Mouse (Mus musculus): ENCODE measurements around the gene Asb11. TPM values are rescaled to one million over a fixed set of nuclear protein-coding genes. Genes with fewer than 3 reads are reported as not detected.
A peak's percentile ranks its signal among the peaks of the same experiment; 100 is the strongest.

Gene Asb11
- 0.31 TPM in 1 of 2 replicates, not detected in the other for polyA plus RNA-seq (2015; fragmentation: Nextera tagmentation; extraction: Ambion mirVana)

DNA sequence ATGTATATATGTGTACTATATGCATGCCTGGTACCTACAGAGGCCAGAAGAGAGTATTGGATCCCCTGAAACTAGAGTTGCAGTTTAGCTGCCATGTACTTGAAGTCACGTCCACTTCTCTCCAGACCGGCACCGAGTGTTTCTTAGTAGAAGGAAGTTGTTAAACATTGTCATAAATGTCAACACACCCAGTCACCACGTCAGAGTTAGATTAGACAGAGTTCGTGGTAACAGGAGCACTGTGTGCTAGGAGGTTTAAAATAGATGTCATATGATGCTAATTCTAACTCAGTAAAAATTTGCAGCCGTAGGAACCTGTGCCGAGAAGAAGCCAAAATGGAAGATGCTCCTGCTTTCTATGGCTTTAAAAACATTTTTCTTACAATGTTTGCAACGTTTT, at the start of gene Asb11:
Gene Asb11 (plus strand): TSS at position 286 of the 400 bp plus-strand sequence.
- 65% methylated on average over 8 of the region's 8 CpGs for WGBS
- ATAC-seq (ENCODE audit: insufficient read depth, low FRiP score, low read depth), result no peak
- Histone ChIP-seq H3K9me3 (no peaks in the 10 kb centered on the region), H3K36me3 (no peaks in the 10 kb centered on the region), H3K27ac (no peak within 1 kb of the TSS), H3K27me3 (replicated peaks) (no peaks in the 10 kb centered on the region), H3K4me1 (no peaks in the 10 kb centered on the region), H3K4me3 (replicated peaks) (no peak within 1 kb of the TSS), H3K4me2 (no peak within 1 kb of the TSS), H3K9ac (no peak within 1 kb of the TSS)

DNA sequence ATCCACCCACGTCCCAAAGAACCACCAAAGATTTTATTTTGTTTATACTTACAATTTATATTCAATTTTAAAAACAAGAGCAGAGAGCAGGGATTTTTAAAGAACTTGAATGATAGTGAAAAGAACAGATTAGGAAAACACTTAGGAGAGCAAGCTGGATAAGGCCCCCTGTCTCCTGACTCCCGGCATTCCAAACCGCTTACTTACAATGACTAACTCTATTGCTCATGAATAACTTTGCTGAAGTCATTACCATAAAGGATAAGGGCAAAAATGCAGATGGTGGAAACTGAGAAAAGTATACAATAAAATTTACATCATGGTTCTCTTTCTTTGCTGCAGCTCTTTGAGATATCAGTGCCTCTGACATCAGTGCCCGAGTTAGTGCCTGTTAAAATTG, 42.7 kb upstream of the Asb11 start:
- Histone ChIP-seq H3K36me3 (no peaks in the 10 kb centered on the region), H3K4me3 (replicated peaks) (no peak overlapping the region), H3K27ac (no peak overlapping the region), H3K9ac (no peak overlapping the region), H3K4me2 (no peak overlapping the region), H3K27me3 (replicated peaks) (no peaks in the 10 kb centered on the region), H3K9me3 (no peaks in the 10 kb centered on the region), H3K4me1 (no peaks in the 10 kb centered on the region)
- ATAC-seq (ENCODE audit: insufficient read depth, low FRiP score, low read depth), result no peak
- WGBS, result 77% methylated on average over 4 of the region's 4 CpGs

DNA sequence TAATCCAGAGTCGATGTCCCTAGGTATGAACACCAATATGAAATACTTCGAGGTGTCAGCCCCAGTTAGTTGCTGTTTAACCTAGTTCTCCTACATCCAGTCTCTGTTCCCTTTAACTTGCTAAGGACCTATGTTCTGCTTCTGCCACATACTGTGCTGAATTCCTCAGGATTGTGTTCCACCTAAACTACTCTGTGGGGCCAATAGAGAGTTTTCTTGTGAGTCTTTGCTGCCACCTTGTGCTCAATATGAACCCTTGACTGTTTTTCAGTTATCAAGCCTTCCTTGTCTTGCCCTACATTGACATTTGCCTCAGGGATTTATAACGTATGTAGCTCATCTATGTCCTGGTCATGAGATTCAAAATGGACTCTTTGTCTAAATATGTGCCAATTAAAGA, 38.3 kb upstream of the Asb11 start:
- no peak overlapping the region for H3K9ac ChIP-seq
- no peak; the same call in 1 of the 2 replicates for ATAC-seq (ENCODE audit: insufficient read depth, low FRiP score, low read depth)

DNA sequence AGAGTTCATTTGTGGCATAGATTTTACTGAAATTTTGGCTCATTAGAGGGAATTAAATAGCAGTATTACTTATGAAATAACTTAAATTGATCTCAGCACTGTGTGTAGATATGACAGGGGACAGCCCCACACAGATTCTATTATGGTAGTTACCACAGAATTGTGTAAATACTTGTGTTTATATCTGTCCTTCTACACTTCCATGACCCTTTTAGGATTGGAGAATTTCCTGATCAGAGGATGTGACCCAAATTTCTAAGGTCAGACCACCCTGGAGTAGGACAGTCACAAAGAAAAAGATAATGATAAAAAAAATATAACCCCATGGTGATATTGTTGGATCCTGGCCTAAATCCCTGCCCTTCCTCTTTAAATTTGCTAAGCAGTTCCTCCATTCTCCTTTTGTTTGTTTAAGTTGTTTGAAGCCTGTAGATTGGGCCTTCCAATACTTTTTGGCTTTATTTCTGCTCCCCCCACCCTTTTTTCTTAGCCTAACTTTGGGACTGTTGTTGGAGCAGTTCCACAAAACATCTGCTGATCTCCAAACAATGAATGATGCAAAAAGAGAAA, 31.6 kb upstream of the Asb11 start:
- no peaks in the 10 kb centered on the region for H3K27me3 ChIP-seq (replicated peaks)
- H3K4me1 ChIP-seq, result no peaks in the 10 kb centered on the region
- no peaks in the 10 kb centered on the region for H3K36me3 ChIP-seq
- no peak for ATAC-seq (ENCODE audit: insufficient read depth, low FRiP score, low read depth)
- no peak overlapping the region for H3K4me3 ChIP-seq (replicated peaks)
- no peak overlapping the region for H3K4me2 ChIP-seq
- H3K9me3 ChIP-seq, result no peaks in the 10 kb centered on the region
- H3K9ac ChIP-seq, result no peak overlapping the region
- no peak overlapping the region for H3K27ac ChIP-seq

More for the DNA sequence above, 38.3 kb upstream of the Asb11 start:
- Histone ChIP-seq H3K36me3 (no peaks in the 10 kb centered on the region), H3K4me1 (no peaks in the 10 kb centered on the region), H3K27me3 (replicated peaks) (no peaks in the 10 kb centered on the region), H3K9me3 (no peaks in the 10 kb centered on the region), H3K4me3 (replicated peaks) (no peak overlapping the region), H3K4me2 (no peak overlapping the region), H3K27ac (no peak overlapping the region)
- WGBS, result 56% methylated on average over 3 of the region's 3 CpGs

DNA sequence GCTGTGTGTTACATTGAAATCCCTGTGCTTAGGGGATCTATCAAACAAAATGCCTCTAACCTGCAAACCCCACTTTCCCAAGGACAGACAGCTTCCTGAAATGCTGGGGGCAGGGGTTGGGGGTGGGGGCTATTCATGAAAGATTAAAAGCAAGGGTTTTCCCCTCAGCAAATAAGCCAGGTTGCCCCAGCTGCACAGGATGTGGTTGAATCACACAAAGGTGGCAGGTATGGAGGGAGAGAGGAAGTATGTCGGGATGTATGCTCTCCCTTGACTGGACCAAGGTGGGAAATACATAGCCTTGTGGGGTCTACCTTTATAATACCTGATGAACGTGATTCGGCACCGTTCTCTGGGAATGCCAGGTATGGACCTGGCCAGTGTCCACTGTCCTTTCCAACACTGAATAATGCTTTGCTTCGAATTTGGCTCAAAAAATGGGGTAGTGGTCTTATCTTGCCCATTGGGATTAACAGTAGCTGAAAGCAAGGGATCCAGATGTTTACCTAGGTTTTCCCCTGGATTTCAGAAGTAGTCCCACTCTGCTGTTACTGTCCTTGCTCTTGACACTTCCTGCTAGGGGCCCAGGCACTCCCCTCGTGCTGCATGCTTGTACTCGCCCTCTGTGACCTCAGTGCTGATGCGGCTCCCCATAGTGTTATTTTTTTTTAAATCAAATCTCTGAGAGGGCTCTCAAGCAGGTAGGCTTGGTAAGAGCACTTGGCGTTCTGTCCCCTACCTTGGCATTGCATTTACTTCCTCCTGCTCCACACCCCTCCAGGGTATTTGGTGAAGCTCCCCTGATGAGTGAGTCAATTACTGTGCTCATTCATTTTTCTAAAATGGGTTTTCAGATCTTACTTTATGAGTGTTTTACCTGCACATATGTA, 30.4 kb upstream of the Asb11 start:
- Histone ChIP-seq H3K9me3 (no peaks in the 10 kb centered on the region), H3K4me2 (no peak overlapping the region), H3K9ac (no peak overlapping the region), H3K27me3 (replicated peaks) (no peaks in the 10 kb centered on the region), H3K27ac (no peak overlapping the region), H3K4me3 (replicated peaks) (no peak overlapping the region), H3K36me3 (no peaks in the 10 kb centered on the region), H3K4me1 (no peaks in the 10 kb centered on the region)
- ATAC-seq (ENCODE audit: insufficient read depth, low FRiP score, low read depth), result no peak
- 67% methylated on average over 9 of the region's 9 CpGs for WGBS

DNA sequence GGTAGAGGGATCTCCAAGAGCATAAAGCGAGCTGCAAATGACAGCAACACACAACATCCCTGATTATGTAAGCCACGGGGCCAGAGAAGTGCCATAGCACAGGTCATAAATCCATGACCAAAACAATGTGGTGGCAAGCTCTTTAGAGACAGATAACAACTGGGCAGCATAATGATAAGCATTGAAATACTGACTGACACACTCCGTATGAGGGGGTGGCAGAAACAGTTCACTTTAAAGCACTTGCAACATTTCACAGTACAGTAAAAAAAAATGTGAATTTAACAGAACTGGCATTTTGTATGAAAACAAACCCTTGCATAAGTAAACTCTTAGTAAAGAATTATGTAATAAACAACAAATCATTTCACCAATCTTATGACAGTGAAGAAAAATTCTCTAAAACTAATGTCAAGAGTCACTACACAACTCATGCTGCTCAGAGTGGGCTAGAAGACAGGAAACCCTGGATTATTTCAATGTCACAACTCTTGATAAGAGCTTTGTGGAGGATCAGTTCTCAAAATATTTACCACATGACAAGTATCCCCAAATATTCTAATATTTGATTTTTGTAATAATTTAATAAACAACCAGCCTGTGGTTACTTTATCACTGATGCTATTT, 28.4 kb upstream of the Asb11 start:
- Histone ChIP-seq H3K36me3 (no peaks in the 10 kb centered on the region), H3K27ac (no peak overlapping the region), H3K4me1 (no peaks in the 10 kb centered on the region), H3K4me2 (no peak overlapping the region), H3K27me3 (replicated peaks) (no peaks in the 10 kb centered on the region), H3K9ac (no peak overlapping the region), H3K9me3 (no peaks in the 10 kb centered on the region), H3K4me3 (replicated peaks) (no peak overlapping the region)
- no peak for ATAC-seq (ENCODE audit: insufficient read depth, low FRiP score, low read depth)
- 62% methylated on average over 3 of the region's 3 CpGs for WGBS

DNA sequence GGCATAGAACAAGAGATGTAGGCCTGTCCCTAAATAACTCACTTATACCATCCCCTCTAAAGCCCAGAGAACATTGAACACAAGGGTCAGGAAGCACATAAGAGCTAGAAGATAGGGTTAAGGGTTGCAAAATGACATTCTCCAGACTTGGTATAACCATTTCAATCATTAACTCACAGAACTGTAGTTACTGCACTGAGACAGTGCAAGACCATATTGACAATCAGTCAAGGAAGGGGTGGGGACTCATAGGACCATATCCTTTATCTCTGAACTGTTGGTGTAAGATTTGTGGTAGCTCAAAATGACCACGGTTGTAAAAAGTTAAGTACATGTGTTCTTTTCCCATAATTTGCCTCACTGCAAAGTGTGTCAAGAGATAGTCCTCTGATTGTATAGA, 26.2 kb upstream of the Asb11 start:
- H3K27ac ChIP-seq, result no peak overlapping the region
- ATAC-seq (ENCODE audit: insufficient read depth, low FRiP score, low read depth), result no peak
- no peak overlapping the region for H3K4me2 ChIP-seq
- H3K9me3 ChIP-seq, result no peaks in the 10 kb centered on the region
- no peaks in the 10 kb centered on the region for H3K4me1 ChIP-seq
- H3K4me3 ChIP-seq (replicated peaks), result no peak overlapping the region
- no peaks in the 10 kb centered on the region for H3K27me3 ChIP-seq (replicated peaks)
- H3K9ac ChIP-seq, result no peak overlapping the region
- no peaks in the 10 kb centered on the region for H3K36me3 ChIP-seq
- WGBS, result 70% methylated on average over 1 of the region's 1 CpGs

DNA sequence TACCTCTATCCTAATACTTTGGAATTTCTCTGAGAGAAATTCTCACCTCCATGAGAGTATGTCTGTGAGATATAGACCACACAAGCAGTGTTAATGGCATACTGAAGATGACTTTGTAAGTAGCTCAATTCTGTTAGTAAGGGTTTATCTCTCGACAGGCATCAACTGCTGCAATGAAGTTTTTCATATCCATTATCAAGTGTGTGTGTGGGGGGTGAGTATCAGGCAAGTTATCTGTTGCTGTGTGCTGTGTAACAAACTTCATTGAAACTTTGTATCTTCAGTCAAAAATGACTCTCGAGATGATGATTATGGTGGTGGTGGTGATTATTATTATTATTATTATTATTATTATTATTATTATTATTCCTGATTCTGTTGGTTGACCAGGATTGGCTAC, 20.0 kb upstream of the Asb11 start:
- Histone ChIP-seq H3K9ac (no peak overlapping the region), H3K4me1 (no peaks in the 10 kb centered on the region), H3K27me3 (replicated peaks) (no peaks in the 10 kb centered on the region), H3K9me3 (no peaks in the 10 kb centered on the region), H3K27ac (no peak overlapping the region), H3K36me3 (no peaks in the 10 kb centered on the region), H3K4me3 (replicated peaks) (no peak overlapping the region), H3K4me2 (no peak overlapping the region)
- 83% methylated on average over 2 of the region's 2 CpGs for WGBS
- no peak for ATAC-seq (ENCODE audit: insufficient read depth, low FRiP score, low read depth)

DNA sequence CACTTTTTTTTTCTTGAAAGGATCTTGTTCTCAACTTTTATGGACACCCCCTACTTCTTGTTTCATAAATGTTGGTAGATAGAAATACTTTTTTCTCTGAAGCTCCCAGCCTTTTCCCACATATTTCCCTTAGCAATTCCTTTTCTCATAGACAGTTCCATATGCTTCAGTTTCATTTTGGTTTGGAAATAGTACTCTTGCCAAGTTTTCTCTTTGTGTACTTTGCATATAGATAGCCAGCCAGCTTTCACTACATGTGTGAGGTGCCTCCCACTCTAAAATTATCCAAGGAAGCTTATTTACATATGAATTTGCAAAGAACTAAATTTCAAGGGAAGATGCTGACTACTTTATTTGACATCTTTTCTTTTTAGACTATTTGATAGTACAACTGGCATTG, 18.8 kb upstream of the Asb11 start:
- H3K4me1 ChIP-seq, result no peaks in the 10 kb centered on the region
- no peaks in the 10 kb centered on the region for H3K9me3 ChIP-seq
- H3K36me3 ChIP-seq, result no peaks in the 10 kb centered on the region
- no peak overlapping the region for H3K4me2 ChIP-seq
- no peak for ATAC-seq (ENCODE audit: insufficient read depth, low FRiP score, low read depth)
- no peak overlapping the region for H3K9ac ChIP-seq
- no peak overlapping the region for H3K4me3 ChIP-seq (replicated peaks)
- no peaks in the 10 kb centered on the region for H3K27me3 ChIP-seq (replicated peaks)
- H3K27ac ChIP-seq, result no peak overlapping the region

DNA sequence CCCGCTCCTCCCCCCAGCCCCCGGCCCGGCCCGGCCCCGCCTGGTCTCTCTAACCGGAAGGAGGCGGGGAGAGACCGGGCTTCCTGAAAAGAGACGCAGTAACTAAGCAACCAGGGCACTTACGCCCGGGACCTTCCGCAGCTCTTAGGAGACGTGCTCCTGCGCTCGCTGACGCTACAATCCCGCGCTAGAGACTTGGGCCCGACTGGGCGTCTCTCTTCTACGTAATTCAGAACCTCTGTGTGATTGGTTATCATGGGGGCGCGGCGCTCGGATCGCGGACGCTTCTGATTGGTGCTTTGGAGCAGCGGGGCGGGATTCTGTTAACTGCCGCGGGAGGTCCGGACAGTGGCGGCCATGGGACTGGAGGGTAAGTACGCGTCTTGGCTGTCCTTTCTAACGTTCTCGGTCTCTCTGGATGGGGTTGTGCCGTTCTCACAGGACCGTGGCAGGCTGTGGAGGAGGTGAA, 17.3 kb upstream of the Asb11 start, which contains the start of gene Piga:
Gene Piga (plus strand): TSS at position 317 of the 469 bp plus-strand sequence.
- Histone ChIP-seq H3K27me3 (replicated peaks) (no peaks in the 10 kb centered on the region), H3K36me3 (no peaks in the 10 kb centered on the region), H3K4me3 (replicated peaks) (peak within 1 kb of the TSS; percentile 56), H3K27ac (peak within 1 kb of the TSS; percentile 76), H3K9ac (peak within 1 kb of the TSS; percentile 50), H3K9me3 (no peaks in the 10 kb centered on the region), H3K4me2 (peak within 1 kb of the TSS; percentile 49), H3K4me1 (no peaks in the 10 kb centered on the region)
- peak; percentile 99 for ATAC-seq (ENCODE audit: insufficient read depth, low FRiP score, low read depth)
- WGBS, result 19% methylated on average over 38 of the region's 40 CpGs

DNA sequence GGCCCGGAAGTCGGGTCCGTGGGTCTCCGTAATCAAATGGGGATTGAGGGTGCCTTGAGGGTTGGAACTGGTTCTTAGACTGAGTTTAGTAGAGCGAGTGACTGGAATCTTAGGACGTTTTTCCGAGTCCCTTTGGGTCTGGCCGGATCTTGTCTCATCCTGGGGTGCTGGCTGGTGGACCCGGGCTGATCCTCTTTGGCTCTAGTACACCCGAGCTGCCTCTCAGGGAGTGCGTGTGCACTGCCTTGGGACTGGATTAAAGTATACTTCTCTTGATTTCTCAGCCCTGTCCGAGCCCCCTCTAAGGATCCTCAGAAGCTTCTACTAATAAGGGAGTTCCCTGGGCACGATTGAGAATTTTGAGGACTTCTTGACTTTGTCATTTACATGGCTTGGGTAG, 16.8 kb upstream of the Asb11 start:
- Histone ChIP-seq H3K36me3 (no peaks in the 10 kb centered on the region), H3K4me2 (peak overlapping the region; percentile 49), H3K4me3 (replicated peaks) (peak overlapping the region; percentile 56), H3K9ac (peak overlapping the region; percentile 50), H3K27ac (peak overlapping the region; percentile 76), H3K9me3 (no peaks in the 10 kb centered on the region), H3K4me1 (no peaks in the 10 kb centered on the region), H3K27me3 (replicated peaks) (no peaks in the 10 kb centered on the region)
- 27% methylated on average over 13 of the region's 13 CpGs for WGBS
- ATAC-seq (ENCODE audit: insufficient read depth, low FRiP score, low read depth), result peak; percentile 3; the same call in 1 of the 2 replicates

DNA sequence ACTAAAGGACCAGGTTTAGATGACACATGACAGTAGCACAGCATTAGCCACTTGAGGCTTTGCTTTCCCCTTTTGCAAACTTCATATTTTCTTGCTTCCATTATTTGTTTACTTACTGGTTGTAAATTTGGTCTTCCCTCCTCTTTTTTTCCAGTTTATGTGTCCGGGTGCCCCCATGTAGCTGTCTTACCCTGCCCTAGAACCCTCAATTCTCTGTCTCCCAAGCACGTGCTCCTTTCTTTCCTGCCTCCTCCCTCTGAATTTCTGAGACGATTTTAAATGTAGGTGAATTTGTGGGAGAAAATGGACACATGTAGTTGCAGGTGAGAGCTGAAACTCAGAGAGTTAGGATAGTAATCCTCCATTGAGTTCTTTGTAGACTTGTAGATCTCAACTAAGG, 16.3 kb upstream of the Asb11 start:
- H3K4me2 ChIP-seq, result peak overlapping the region; percentile 49
- no peak overlapping the region for H3K27ac ChIP-seq
- 47% methylated on average over 3 of the region's 3 CpGs for WGBS
- ATAC-seq (ENCODE audit: insufficient read depth, low FRiP score, low read depth), result no peak
- H3K9me3 ChIP-seq, result no peaks in the 10 kb centered on the region
- H3K4me3 ChIP-seq (replicated peaks), result peak overlapping the region; percentile 56
- no peaks in the 10 kb centered on the region for H3K4me1 ChIP-seq
- H3K27me3 ChIP-seq (replicated peaks), result no peaks in the 10 kb centered on the region
- H3K36me3 ChIP-seq, result no peaks in the 10 kb centered on the region
- H3K9ac ChIP-seq, result no peak overlapping the region
